Mouse (Mus musculus): ENCODE measurements at regions not wholly inside any gene's neighbourhood (a gene's known extent, or its start where the extent isn't known, plus 50 kb on each side); places are given as distances from the start of the nearest gene placed in this dataset.

- Histone ChIP-seq H3K4me1 (ENCODE audit: control insufficient read depth, insufficient read depth, low read length) (no peaks in the 10 kb centered on the region; the same call in 1 of the 2 replicates), H3K27ac (ENCODE audit: control insufficient read depth, insufficient read depth, low read depth, low read length) (no peak overlapping the region), H3K27me3 (ENCODE audit: control insufficient read depth, insufficient read depth, low read length) (no peaks in the 10 kb centered on the region), H3K36me3 (ENCODE audit: control insufficient read depth, insufficient read depth, low read length) (no peaks in the 10 kb centered on the region), H3K4me3 (ENCODE audit: control insufficient read depth, low read depth, low read length) (no peak overlapping the region)
- no peak for TF ChIP-seq POLR2A (IDR thresholded peaks at IDR 0.05; ENCODE audit: control insufficient read depth, low read depth, low read length)
- no peak for TF ChIP-seq CTCF (IDR thresholded peaks at IDR 0.05; ENCODE audit: control insufficient read depth, insufficient read depth, insufficient replicate concordance, low read depth, low read length)
Observed at GRCm38 (mm10) chr5:77530376-77530775, 122.5 kb upstream of the Igfbp7 start.

DNA sequence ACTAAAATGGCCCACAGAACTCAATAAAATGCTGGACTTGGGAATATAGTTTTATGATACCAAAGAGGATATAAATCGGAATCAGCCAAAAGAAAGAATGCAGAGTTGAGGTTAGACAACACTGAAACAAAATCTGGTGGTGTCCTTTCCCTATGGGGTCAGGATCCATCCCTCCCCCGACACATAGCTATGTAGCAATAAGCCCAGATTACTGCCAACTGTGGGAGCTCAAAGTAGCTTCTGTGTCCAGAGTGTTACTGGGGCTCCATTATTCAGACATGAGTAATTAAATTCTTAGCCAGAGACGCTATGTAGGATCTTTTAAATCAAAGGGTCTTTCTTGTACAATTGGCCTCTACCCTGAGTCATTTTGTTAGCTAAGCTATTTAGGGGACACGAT lies 109.4 kb upstream of the Igfbp7 start:
- H3K36me3 ChIP-seq (ENCODE audit: control insufficient read depth, insufficient read depth, low read length), result no peaks in the 10 kb centered on the region
- H3K4me3 ChIP-seq (ENCODE audit: control insufficient read depth, low read depth, low read length), result no peak overlapping the region
- no peak overlapping the region for H3K27ac ChIP-seq (ENCODE audit: control insufficient read depth, insufficient read depth, low read depth, low read length)
- TF ChIP-seq POLR2A (IDR thresholded peaks at IDR 0.05; ENCODE audit: control insufficient read depth, low read depth, low read length), result no peak
- no peak for TF ChIP-seq CTCF (IDR thresholded peaks at IDR 0.05; ENCODE audit: control insufficient read depth, insufficient read depth, insufficient replicate concordance, low read depth, low read length)
- no peaks in the 10 kb centered on the region for H3K27me3 ChIP-seq (ENCODE audit: control insufficient read depth, insufficient read depth, low read length)
- no peaks in the 10 kb centered on the region for H3K4me1 ChIP-seq (ENCODE audit: control insufficient read depth, insufficient read depth, low read length)

DNA sequence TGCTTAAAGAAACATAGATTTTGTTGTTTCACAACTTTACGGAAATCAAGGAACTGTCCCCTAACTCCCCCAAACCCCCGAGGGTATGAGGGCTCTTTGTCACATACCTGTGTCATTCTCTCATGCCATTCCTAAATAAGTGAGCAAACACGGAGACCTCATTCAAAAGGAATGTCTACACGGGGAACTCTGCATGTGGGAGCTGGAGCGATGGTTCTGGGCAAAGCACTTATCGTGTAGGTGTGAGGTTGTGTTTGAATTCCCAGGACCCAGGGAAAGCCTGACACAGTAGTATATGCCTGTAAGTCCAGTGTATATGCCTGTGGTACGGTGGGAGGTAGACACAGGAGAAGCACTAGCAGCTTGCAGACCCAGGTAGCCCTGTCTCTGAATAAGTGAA lies 107.6 kb upstream of the Igfbp7 start:
- H3K4me3 ChIP-seq (ENCODE audit: control insufficient read depth, low read depth, low read length), result no peak overlapping the region
- no peaks in the 10 kb centered on the region for H3K27me3 ChIP-seq (ENCODE audit: control insufficient read depth, insufficient read depth, low read length)
- no peak for TF ChIP-seq CTCF (IDR thresholded peaks at IDR 0.05; ENCODE audit: control insufficient read depth, insufficient read depth, insufficient replicate concordance, low read depth, low read length)
- no peak for TF ChIP-seq POLR2A (IDR thresholded peaks at IDR 0.05; ENCODE audit: control insufficient read depth, low read depth, low read length)
- no peaks in the 10 kb centered on the region for H3K4me1 ChIP-seq (ENCODE audit: control insufficient read depth, insufficient read depth, low read length)
- no peaks in the 10 kb centered on the region for H3K36me3 ChIP-seq (ENCODE audit: control insufficient read depth, insufficient read depth, low read length)
- no peak overlapping the region for H3K27ac ChIP-seq (ENCODE audit: control insufficient read depth, insufficient read depth, low read depth, low read length)

GRCm38 (mm10) chr5:77502684-77503083 lies 94.8 kb upstream of the Igfbp7 start:
- Histone ChIP-seq H3K4me1 (ENCODE audit: control insufficient read depth, insufficient read depth, low read length) (no peaks in the 10 kb centered on the region), H3K4me3 (ENCODE audit: control insufficient read depth, low read depth, low read length) (no peak overlapping the region), H3K36me3 (ENCODE audit: control insufficient read depth, insufficient read depth, low read length) (no peaks in the 10 kb centered on the region), H3K27me3 (ENCODE audit: control insufficient read depth, insufficient read depth, low read length) (no peaks in the 10 kb centered on the region), H3K27ac (ENCODE audit: control insufficient read depth, insufficient read depth, low read depth, low read length) (no peak overlapping the region)
- TF ChIP-seq POLR2A (IDR thresholded peaks at IDR 0.05; ENCODE audit: control insufficient read depth, low read depth, low read length) (no peak), CTCF (IDR thresholded peaks at IDR 0.05; ENCODE audit: control insufficient read depth, insufficient read depth, insufficient replicate concordance, low read depth, low read length) (no peak)

DNA sequence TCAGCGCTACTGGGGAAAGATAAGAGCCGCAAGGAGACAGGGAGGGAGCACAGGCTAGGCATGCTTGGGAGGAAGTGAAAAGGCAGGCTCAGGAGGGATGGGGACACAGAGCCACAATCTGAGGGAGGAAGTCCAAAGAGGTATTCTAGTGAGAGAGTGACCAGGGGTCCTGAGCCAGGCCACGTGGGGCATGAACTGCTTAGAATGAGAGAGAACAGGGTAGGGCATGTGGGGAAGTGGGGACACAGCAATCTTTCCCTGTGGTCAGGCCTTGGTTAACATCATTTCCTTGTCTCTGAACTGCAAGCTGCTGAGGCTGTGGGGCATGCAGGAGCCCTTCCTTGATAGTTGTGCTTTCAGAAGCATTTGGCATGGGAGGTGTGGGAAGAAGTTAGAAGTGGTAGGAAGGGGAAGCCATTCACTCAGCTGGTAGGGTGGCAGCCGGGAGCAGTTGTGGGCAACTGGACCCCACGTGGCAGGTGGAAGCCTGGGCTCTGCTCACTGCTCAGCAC lies 92.2 kb upstream of the Igfbp7 start:
- H3K4me1 ChIP-seq (ENCODE audit: control insufficient read depth, insufficient read depth, low read length), result no peaks in the 10 kb centered on the region
- H3K4me3 ChIP-seq (ENCODE audit: control insufficient read depth, low read depth, low read length), result no peak overlapping the region
- no peaks in the 10 kb centered on the region for H3K27me3 ChIP-seq (ENCODE audit: control insufficient read depth, insufficient read depth, low read length)
- H3K27ac ChIP-seq (ENCODE audit: control insufficient read depth, insufficient read depth, low read depth, low read length), result no peak overlapping the region
- TF ChIP-seq POLR2A (IDR thresholded peaks at IDR 0.05; ENCODE audit: control insufficient read depth, low read depth, low read length), result no peak
- no peak for TF ChIP-seq CTCF (IDR thresholded peaks at IDR 0.05; ENCODE audit: control insufficient read depth, insufficient read depth, insufficient replicate concordance, low read depth, low read length)
- H3K36me3 ChIP-seq (ENCODE audit: control insufficient read depth, insufficient read depth, low read length), result no peaks in the 10 kb centered on the region

GRCm38 (mm10) chr5:77494601-77495000 lies 86.8 kb upstream of the Igfbp7 start:
- Histone ChIP-seq H3K27ac (ENCODE audit: control insufficient read depth, insufficient read depth, low read depth, low read length) (no peak overlapping the region), H3K4me1 (ENCODE audit: control insufficient read depth, insufficient read depth, low read length) (no peaks in the 10 kb centered on the region), H3K4me3 (ENCODE audit: control insufficient read depth, low read depth, low read length) (no peak overlapping the region), H3K27me3 (ENCODE audit: control insufficient read depth, insufficient read depth, low read length) (no peaks in the 10 kb centered on the region), H3K36me3 (ENCODE audit: control insufficient read depth, insufficient read depth, low read length) (no peaks in the 10 kb centered on the region)
- TF ChIP-seq CTCF (IDR thresholded peaks at IDR 0.05; ENCODE audit: control insufficient read depth, insufficient read depth, insufficient replicate concordance, low read depth, low read length) (no peak), POLR2A (IDR thresholded peaks at IDR 0.05; ENCODE audit: control insufficient read depth, low read depth, low read length) (no peak)

GRCm38 (mm10) chr5:77488969-77489368 lies 81.1 kb upstream of the Igfbp7 start:
- peaks cover 3% of the 10 kb centered on the region; the same call in 1 of the 2 replicates for H3K4me1 ChIP-seq (ENCODE audit: control insufficient read depth, insufficient read depth, low read length)
- TF ChIP-seq POLR2A (IDR thresholded peaks at IDR 0.05; ENCODE audit: control insufficient read depth, low read depth, low read length) (no peak), CTCF (IDR thresholded peaks at IDR 0.05; ENCODE audit: control insufficient read depth, insufficient read depth, insufficient replicate concordance, low read depth, low read length) (no peak)
- H3K36me3 ChIP-seq (ENCODE audit: control insufficient read depth, insufficient read depth, low read length), result no peaks in the 10 kb centered on the region
- no peak overlapping the region for H3K4me3 ChIP-seq (ENCODE audit: control insufficient read depth, low read depth, low read length)
- H3K27ac ChIP-seq (ENCODE audit: control insufficient read depth, insufficient read depth, low read depth, low read length), result no peak overlapping the region
- no peaks in the 10 kb centered on the region for H3K27me3 ChIP-seq (ENCODE audit: control insufficient read depth, insufficient read depth, low read length)
